Mouse (Mus musculus): ENCODE results near the gene Trim68. TPM values are rescaled to one million over a fixed set of nuclear protein-coding genes. Genes with fewer than 3 reads are reported as not detected.

Gene Trim68
- polyA plus RNA-seq (2014; fragmentation: Nextera tagmentation; extraction: Ambion mirVana), result 13.7 and 16.1 TPM in 2 replicates

DNA sequence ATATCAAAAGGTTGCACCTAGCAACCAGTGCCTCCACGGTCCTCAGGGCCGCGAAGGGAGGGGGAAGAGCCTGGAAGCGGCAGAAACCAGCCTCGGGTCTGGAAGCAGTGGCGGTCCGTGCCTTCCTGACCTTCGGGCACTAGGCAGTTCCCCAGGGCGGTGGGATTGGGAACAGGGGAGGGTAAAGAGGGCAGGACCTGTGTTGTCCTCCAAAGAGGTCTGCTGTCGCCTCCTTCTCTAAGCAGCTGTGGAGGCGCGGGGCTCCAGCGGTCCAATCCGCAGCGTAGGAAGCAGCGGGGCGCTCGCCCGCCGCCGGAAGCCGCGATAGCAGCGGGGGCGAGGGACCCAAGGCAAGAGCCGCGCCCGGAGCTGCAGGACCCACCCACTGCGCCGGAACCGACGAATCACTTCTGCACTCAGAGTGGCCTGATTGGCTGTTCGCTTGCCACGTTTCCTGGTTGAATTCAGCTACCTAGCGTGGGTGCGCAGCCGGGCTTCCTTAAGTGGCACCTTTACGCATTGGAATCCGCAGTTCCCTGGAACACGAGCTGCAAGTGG lies at the start of gene Trim68:
Trim68 (minus strand) TSS at position 384 of the 558 bp plus-strand sequence.
- DNase-seq (peak; percentile 97), ATAC-seq (ENCODE audit: insufficient read depth) (peak; percentile 100)
- no peak for TF ChIP-seq CTCF (IDR thresholded peaks at IDR 0.05; ENCODE audit: low read depth)
- H3K9me3 ChIP-seq (ENCODE audit: low read depth, low read length), result no peaks in the 10 kb centered on the region
- H3K4me1 ChIP-seq (ENCODE audit: insufficient read depth), result no peaks in the 10 kb centered on the region
- under 1% methylated on average over 40 of the region's 40 CpGs for WGBS
- no peaks in the 10 kb centered on the region for H3K27me3 ChIP-seq (ENCODE audit: insufficient read depth, low read length)
- peak within 1 kb of the TSS; percentile 58 for H3K4me3 ChIP-seq (ENCODE audit: low read depth, low read length)
- peak within 1 kb of the TSS; percentile 76 for H3K9ac ChIP-seq
- H3K36me3 ChIP-seq (ENCODE audit: insufficient read depth), result no peaks in the 10 kb centered on the region
- H3K4me2 ChIP-seq, result peak within 1 kb of the TSS; percentile 71
- peak within 1 kb of the TSS; percentile 77 for H3K27ac ChIP-seq (ENCODE audit: low read depth)

DNA sequence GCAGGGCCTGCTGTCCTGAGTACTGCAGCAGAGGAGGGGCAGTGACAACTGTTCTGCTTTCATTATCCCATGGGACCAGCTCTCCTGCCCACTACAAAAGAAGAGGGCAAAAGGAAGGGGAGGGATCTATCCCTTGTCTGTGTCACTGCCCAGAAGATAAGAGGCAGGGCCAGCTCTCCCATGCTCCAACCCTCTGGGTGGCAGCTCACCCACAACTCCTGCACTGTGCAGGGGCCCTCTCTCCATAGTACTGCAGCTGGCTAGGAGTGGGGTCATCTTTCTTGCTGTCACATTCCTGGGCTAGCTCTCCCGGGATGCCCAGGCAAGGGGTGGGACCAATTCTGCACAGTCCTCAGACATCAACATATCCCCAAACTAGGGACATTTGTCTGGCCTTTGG lies 46.7 kb upstream of the Trim68 start:
- ATAC-seq (ENCODE audit: insufficient read depth), result no peak
- no peak overlapping the region for H3K4me2 ChIP-seq

DNA sequence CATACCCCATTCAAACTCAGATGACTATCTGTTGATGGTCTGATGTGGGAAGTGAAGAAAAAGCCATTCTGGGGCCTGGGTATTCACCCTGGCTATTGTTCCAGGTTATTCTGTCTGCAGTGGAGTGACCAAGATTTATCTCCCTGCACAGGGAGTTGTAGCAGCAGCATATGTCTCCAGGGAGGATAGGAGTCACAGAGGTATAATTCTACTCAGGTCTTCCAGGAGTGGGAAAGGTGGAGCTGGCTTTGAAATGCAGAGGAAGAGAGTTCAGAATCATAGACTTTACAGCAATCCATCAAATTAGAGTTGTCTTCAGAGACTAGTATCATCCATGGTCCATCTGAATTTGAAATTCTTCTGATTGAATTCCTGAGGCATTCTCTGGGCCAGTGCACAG lies 40.3 kb upstream of the Trim68 start, which contains the start of gene Olfr559:
Olfr559 (minus strand) TSS at position 101 of the 400 bp plus-strand sequence.
- Histone ChIP-seq H3K9ac (no peak within 1 kb of the TSS), H3K4me1 (ENCODE audit: insufficient read depth) (no peaks in the 10 kb centered on the region), H3K27me3 (ENCODE audit: insufficient read depth, low read length) (no peaks in the 10 kb centered on the region), H3K27ac (ENCODE audit: low read depth) (no peak within 1 kb of the TSS), H3K4me3 (ENCODE audit: low read depth, low read length) (no peak within 1 kb of the TSS), H3K4me2 (no peak within 1 kb of the TSS), H3K36me3 (ENCODE audit: insufficient read depth) (no peaks in the 10 kb centered on the region), H3K9me3 (ENCODE audit: low read depth, low read length) (no peaks in the 10 kb centered on the region)
- TF ChIP-seq CTCF (IDR thresholded peaks at IDR 0.05; ENCODE audit: low read depth), result no peak
- ATAC-seq (ENCODE audit: insufficient read depth) (no peak), DNase-seq (no peak)

More for the DNA sequence above, 46.7 kb upstream of the Trim68 start:
- no peak for TF ChIP-seq CTCF (IDR thresholded peaks at IDR 0.05; ENCODE audit: low read depth)
- H3K36me3 ChIP-seq (ENCODE audit: insufficient read depth), result no peaks in the 10 kb centered on the region
- H3K9ac ChIP-seq, result no peak overlapping the region
- 20% methylated on average over 1 of the region's 1 CpGs for whole genome bisulfite sequencing
- no peaks in the 10 kb centered on the region for H3K9me3 ChIP-seq (ENCODE audit: low read depth, low read length)
- DNase-seq, result no peak
- no peak overlapping the region for H3K27ac ChIP-seq (ENCODE audit: low read depth)
- H3K4me3 ChIP-seq (ENCODE audit: low read depth, low read length), result no peak overlapping the region
- H3K27me3 ChIP-seq (ENCODE audit: insufficient read depth, low read length), result no peaks in the 10 kb centered on the region
- H3K4me1 ChIP-seq (ENCODE audit: insufficient read depth), result no peaks in the 10 kb centered on the region

DNA sequence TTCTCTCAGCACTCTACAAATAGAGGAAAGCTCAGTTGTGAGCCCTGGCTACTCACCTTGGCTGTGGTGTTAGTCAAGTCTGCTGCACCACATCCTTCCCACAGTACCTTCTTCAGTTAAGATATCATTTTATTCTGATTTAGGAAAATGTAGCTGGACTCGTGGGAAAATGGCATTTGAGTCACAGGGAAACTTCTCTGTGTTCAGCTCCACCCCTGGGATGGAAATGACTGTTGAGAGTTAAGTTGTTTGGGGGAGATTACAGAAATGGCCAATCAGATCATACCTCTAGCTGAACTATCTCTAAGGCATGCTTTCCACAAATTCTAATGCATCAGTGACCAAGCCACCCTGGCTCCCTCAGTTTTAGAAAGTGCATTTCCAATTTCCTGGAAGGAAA lies 31.8 kb upstream of the Trim68 start, which contains the start of gene Olfr33:
Olfr33 (minus strand) TSS at position 101 of the 400 bp plus-strand sequence.
- ATAC-seq (ENCODE audit: insufficient read depth) (no peak), DNase-seq (no peak)
- Histone ChIP-seq H3K27ac (ENCODE audit: low read depth) (no peak within 1 kb of the TSS), H3K4me2 (no peak within 1 kb of the TSS), H3K9me3 (ENCODE audit: low read depth, low read length) (no peaks in the 10 kb centered on the region), H3K4me3 (ENCODE audit: low read depth, low read length) (no peak within 1 kb of the TSS), H3K36me3 (ENCODE audit: insufficient read depth) (no peaks in the 10 kb centered on the region), H3K4me1 (ENCODE audit: insufficient read depth) (no peaks in the 10 kb centered on the region), H3K27me3 (ENCODE audit: insufficient read depth, low read length) (no peaks in the 10 kb centered on the region), H3K9ac (no peak within 1 kb of the TSS)
- WGBS, result 36% methylated on average over 1 of the region's 1 CpGs
- TF ChIP-seq CTCF (IDR thresholded peaks at IDR 0.05; ENCODE audit: low read depth), result no peak

DNA sequence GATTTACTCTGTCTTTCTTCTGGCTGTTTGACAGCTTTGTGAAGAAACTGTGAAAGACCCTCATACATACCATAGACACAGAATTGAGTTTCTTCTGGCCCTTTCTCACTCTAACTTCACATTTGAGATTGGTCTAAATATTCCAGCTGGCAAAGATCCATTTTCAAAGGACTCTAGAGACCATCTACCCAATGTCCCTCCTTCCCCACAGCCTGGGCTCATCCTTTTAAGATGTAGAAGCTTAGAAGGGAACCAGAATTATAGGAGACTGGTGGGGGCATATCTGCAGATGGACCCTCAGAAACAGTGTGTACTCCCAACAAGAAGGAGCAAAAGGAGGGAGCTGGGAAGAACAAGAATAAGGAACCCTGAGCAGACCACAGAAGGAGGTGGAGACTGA lies 14.8 kb upstream of the Trim68 start, which contains the start of gene Olfr558:
Olfr558 (plus strand) TSS at position 301 of the 400 bp plus-strand sequence.
- Histone ChIP-seq H3K36me3 (ENCODE audit: insufficient read depth) (no peaks in the 10 kb centered on the region), H3K27me3 (ENCODE audit: insufficient read depth, low read length) (no peaks in the 10 kb centered on the region), H3K9me3 (ENCODE audit: low read depth, low read length) (no peaks in the 10 kb centered on the region), H3K4me3 (ENCODE audit: low read depth, low read length) (no peak within 1 kb of the TSS), H3K4me2 (no peak within 1 kb of the TSS), H3K4me1 (ENCODE audit: insufficient read depth) (no peaks in the 10 kb centered on the region), H3K27ac (ENCODE audit: low read depth) (no peak within 1 kb of the TSS), H3K9ac (no peak within 1 kb of the TSS)
- no peak for DNase-seq
- ATAC-seq (ENCODE audit: insufficient read depth), result no peak
- no peak for TF ChIP-seq CTCF (IDR thresholded peaks at IDR 0.05; ENCODE audit: low read depth)

DNA sequence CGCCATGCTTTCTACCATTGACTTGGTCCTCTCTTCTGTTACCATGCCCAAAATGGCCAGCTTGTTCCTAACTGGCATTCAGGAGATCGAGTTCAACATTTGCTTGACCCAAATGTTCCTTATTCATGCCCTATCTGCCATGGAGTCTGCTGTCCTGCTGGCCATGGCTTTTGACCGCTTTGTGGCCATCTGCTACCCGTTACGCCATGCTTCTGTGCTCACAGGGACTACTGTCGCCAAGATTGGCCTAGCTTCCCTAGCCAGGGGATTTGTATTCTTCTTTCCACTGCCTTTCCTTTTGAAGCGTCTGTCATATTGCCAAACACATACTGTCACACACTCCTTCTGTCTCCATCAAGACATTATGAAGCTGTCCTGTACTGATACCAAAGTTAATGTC lies 11.3 kb upstream of the Trim68 start:
- Histone ChIP-seq H3K9ac (no peak overlapping the region), H3K4me3 (ENCODE audit: low read depth, low read length) (no peak overlapping the region), H3K27ac (ENCODE audit: low read depth) (no peak overlapping the region), H3K36me3 (ENCODE audit: insufficient read depth) (no peaks in the 10 kb centered on the region), H3K4me1 (ENCODE audit: insufficient read depth) (no peaks in the 10 kb centered on the region), H3K4me2 (no peak overlapping the region), H3K27me3 (ENCODE audit: insufficient read depth, low read length) (no peaks in the 10 kb centered on the region), H3K9me3 (ENCODE audit: low read depth, low read length) (no peaks in the 10 kb centered on the region)
- no peak for TF ChIP-seq CTCF (IDR thresholded peaks at IDR 0.05; ENCODE audit: low read depth)
- WGBS, result 77% methylated on average over 7 of the region's 7 CpGs
- ATAC-seq (ENCODE audit: insufficient read depth), result no peak
- no peak for DNase-seq

DNA sequence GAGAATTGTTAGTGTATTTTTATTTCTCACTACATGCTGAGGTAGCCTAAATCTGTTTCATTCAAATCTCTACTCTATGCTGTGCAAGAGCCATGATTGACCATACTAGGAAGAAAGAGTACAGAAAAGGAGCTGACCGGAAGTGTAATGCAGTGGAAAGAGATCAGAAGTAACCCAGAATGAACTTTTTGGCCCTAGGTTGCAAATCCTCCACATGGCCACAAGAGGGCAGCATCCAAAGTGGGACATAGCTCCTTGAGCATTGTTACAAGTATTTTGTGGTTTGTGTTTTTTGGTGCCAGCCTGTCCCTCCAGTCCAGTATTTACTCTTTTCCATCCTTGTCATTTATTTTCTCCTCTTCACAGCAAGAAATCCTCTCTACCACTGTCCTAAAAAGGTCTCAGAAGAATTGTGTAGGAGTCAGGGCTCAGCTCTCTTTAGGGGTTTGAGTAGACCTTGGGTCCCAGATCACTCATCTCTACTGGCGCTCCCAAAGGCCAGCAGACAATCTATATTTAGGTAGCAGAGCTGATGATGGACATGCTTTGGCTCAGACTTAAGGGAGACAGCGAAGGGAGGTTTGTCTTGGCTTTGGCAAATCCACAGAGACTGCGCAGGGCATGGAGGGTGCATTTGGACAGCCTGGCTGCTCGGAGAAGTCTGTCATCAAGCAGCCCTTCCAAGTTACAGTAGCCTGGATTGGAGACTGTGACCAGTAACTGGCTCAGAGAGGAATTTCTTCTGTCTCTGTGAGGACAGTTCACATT lies 8.4 kb upstream of the Trim68 start, which contains the start of gene Olfr557:
Olfr557 (plus strand) TSS at position 553 of the 768 bp plus-strand sequence.
- Histone ChIP-seq H3K9ac (no peak within 1 kb of the TSS), H3K27ac (ENCODE audit: low read depth) (no peak within 1 kb of the TSS), H3K4me1 (ENCODE audit: insufficient read depth) (no peaks in the 10 kb centered on the region), H3K27me3 (ENCODE audit: insufficient read depth, low read length) (no peaks in the 10 kb centered on the region), H3K9me3 (ENCODE audit: low read depth, low read length) (no peaks in the 10 kb centered on the region), H3K4me3 (ENCODE audit: low read depth, low read length) (no peak within 1 kb of the TSS), H3K4me2 (no peak within 1 kb of the TSS), H3K36me3 (ENCODE audit: insufficient read depth) (no peaks in the 10 kb centered on the region)
- TF ChIP-seq CTCF (IDR thresholded peaks at IDR 0.05; ENCODE audit: low read depth), result peak; percentile 84
- ATAC-seq (ENCODE audit: insufficient read depth), result no peak
- 78% methylated on average over 5 of the region's 5 CpGs for WGBS
- peak; percentile 74 for DNase-seq
